Mouse (Mus musculus) lung, postnatal 0 days (tissue): Measurements from ENCODE around the gene Pex10. TPM values are rescaled to one million over a fixed set of nuclear protein-coding genes. Genes with fewer than 3 reads are reported as not detected.

Source experiments
- ATAC-seq: fragments of 200-750 bp; cut with Nextera tagmentation; 2 replicates; pipeline ENCODE4 v1.8.0; 2017; ENCODE audit warnings: moderate library complexity
- DNase-seq: peaks from one replicate; pipeline ENCODE4 v3.0.0-alpha.2; 2016; ENCODE audit warnings: low spot score
- H3K27ac ChIP-seq: fragments of 300-500 bp; sonication (generic); 2 replicates; pipeline ENCODE4 v1.5.1; 2014; ENCODE audit warnings: antibody characterized with exemption, mild to moderate bottlenecking, low read length, mixed read lengths
- H3K27me3 ChIP-seq: fragments of 300-500 bp; sonication (generic); replicated peaks from 2 replicates; pipeline ENCODE4 v1.6.1; 2014; ENCODE audit warnings: low read length, mixed read lengths; ENCODE audit not compliant: insufficient read depth
- H3K36me3 ChIP-seq: fragments of 300-500 bp; sonication (generic); 2 replicates; pipeline ENCODE4 v1.6.1; 2014; ENCODE audit warnings: low read length, mixed read lengths; ENCODE audit not compliant: insufficient read depth
- H3K4me1 ChIP-seq: fragments of 300-500 bp; sonication (generic); 2 replicates; pipeline ENCODE4 v1.6.1; 2014; ENCODE audit warnings: antibody characterized with exemption, low read depth, low read length, mixed read lengths; ENCODE audit not compliant: insufficient read depth
- H3K4me2 ChIP-seq: fragments of 300-500 bp; sonication (generic); replicated peaks from 2 replicates; pipeline ENCODE4 v1.6.1; 2014; ENCODE audit warnings: low read depth, mild to moderate bottlenecking, low read length, moderate library complexity, mixed read lengths
- H3K4me3 ChIP-seq: fragments of 300-500 bp; sonication (generic); 2 replicates; pipeline ENCODE4 v1.5.1; 2014; ENCODE audit warnings: low read depth, low read length
- H3K9ac ChIP-seq: fragments of 300-500 bp; sonication (generic); replicated peaks from 2 replicates; pipeline ENCODE4 v1.6.1; 2014; ENCODE audit warnings: low read depth, mild to moderate bottlenecking
- H3K9me3 ChIP-seq: fragments of 300-500 bp; sonication (generic); 2 replicates; pipeline ENCODE4 v1.6.1; 2016; ENCODE audit warnings: low read length, mixed read lengths
- CTCF ChIP-seq: IDR thresholded peaks from 2 replicates; pipeline ENCODE4 v1.5.1; 2016; ENCODE audit warnings: antibody characterized with exemption, mild to moderate bottlenecking
- EP300 ChIP-seq: IDR thresholded peaks from 2 replicates; pipeline ENCODE4 v1.6.1; 2016; ENCODE audit warnings: antibody characterized with exemption, mild to moderate bottlenecking, control low read depth
- WGBS: fragments of 180-500 bp; shearing (Covaris S2); extraction: QIAGEN DNeasy Blood & Tissue Kit; methylation state at CpG from one replicate; pipeline ENCODE4 v1.1.7; 2014; 5-methylcytosine and 5-hydroxymethylcytosine counted together
- polyA plus RNA-seq: library from polyadenylated mRNA; unstranded; fragments of >200 nt; fragmentation: Nextera tagmentation; extraction: Ambion mirVana; gene quantifications from 2 replicates; pipeline ENCODE4 v1.2.1, GENCODE M21; 2015

Gene Pex10
- polyA plus RNA-seq = 17.5 and 19.4 TPM in 2 replicates

DNA sequence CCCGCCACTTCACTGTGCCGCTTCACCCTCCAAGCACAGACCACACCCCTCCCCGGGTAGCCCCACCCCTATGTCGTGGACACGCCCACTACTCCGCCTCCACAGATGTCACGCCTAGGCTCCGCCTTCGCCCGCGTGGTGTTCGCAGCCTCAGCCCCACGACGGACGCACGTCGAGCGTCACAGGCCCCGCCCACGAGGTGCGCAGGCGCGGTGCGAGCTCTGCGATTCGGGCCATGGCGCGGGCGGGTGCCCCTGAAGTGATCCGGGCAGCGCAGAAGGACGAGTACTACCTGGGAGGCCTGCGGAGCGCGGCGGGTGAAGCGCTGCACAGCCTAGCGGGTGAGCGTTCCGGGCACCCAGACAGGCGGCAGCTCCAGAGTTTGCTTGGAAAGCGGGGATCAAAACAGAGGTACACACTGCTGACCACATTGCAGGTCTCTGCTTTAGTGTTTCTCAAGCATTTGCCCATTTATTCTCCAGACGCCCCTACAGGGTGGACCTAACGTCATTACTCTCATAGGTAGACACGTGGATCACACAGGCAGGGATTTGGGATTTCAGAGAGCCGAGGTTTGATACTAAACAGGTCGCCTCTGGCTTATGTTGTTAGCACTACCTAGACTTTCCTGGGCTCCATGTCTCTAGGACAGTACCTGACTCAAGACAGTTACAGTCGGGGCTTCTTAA, at the start of gene Pex10:
TSS of gene Pex10 (plus strand) at position 183 of the 689 bp plus-strand sequence.
- H3K36me3 ChIP-seq = peaks cover 14% of the 10 kb centered on the region
- TF ChIP-seq EP300 (no peak), CTCF (no peak)
- peak within 1 kb of the TSS; percentile 66 for H3K9ac ChIP-seq
- ATAC-seq = peak; percentile 93
- under 1% methylated on average over 47 of the region's 48 CpGs for WGBS
- peak within 1 kb of the TSS; percentile 87 for H3K4me2 ChIP-seq
- H3K27ac ChIP-seq = peak within 1 kb of the TSS; percentile 87
- H3K27me3 ChIP-seq = no peaks in the 10 kb centered on the region
- peaks cover 6% of the 10 kb centered on the region for H3K4me1 ChIP-seq
- peak within 1 kb of the TSS; percentile 58 for H3K4me3 ChIP-seq
- peak; percentile 97 for DNase-seq
- H3K9me3 ChIP-seq = no peaks in the 10 kb centered on the region

DNA sequence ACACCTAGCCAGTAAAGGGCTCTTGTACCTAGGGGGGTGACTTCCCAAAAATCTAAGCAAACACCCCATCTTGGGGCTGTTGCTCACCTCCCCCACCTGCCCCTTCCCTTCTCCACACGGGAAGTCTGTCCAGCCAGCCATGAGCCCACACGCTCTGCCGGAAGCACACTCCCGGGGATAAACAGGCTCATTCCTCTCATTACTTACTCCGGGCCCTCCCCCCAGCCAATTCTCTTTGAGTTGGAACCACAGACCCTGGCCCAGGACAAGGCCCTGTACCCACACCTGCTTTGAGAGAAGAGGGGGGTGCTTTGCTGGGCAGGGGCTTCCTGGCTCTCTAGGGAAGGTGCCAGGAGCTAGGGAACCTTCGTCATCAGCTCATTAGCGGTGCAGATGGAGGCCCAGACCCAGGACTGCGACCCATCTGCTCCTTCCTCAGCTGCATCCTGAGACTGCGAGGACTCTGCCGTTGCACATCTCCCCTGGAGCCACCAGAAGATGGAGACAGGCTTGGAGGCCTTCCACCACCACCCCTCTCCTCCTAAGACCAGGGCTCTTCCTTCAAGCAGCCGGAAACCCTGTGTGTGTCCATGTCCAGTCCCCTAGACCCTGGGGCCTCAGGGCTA, 49.5 kb upstream of the Pex10 start:
- Histone ChIP-seq H3K27ac (no peak overlapping the region), H3K4me3 (no peak overlapping the region), H3K4me1 (0 out of 2 replicates have a peak, but pooled peaks cover 4% of the 10 kb centered on the region), H3K36me3 (no peaks in the 10 kb centered on the region), H3K9ac (no peak overlapping the region), H3K4me2 (no peak overlapping the region), H3K27me3 (no peaks in the 10 kb centered on the region), H3K9me3 (no peaks in the 10 kb centered on the region)
- DNase-seq = no peak
- no peak for ATAC-seq
- 70% methylated on average over 11 of the region's 11 CpGs for WGBS
- TF ChIP-seq CTCF = no peak
- TF ChIP-seq EP300 = no peak

DNA sequence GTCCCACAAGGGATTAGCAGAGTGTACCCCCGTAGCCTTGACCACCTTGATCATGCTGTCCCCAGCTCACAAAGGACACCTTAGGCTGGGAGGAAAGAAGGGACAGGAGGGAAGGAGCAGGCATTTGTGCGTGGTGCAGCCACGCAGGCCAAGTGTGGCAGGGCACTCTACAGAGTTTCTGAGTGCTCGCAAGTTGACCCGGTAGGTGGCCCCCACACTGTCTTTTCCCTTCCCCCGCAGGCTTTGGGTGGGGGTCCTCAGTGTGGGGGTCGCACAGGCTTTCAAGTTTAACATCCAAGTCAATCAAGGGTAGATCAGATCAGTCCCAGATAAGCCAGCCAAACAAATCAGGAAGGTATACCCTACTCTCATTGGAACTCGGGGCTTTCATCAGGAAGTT, 48.8 kb upstream of the Pex10 start:
- H3K4me3 ChIP-seq = no peak overlapping the region
- 0 out of 2 replicates have a peak, but pooled peaks cover 4% of the 10 kb centered on the region for H3K4me1 ChIP-seq
- H3K9me3 ChIP-seq = no peaks in the 10 kb centered on the region
- H3K27me3 ChIP-seq = no peaks in the 10 kb centered on the region
- no peak for ATAC-seq
- no peak overlapping the region for H3K4me2 ChIP-seq
- WGBS = 68% methylated on average over 8 of the region's 8 CpGs
- TF ChIP-seq EP300 (no peak), CTCF (no peak)
- H3K36me3 ChIP-seq = no peaks in the 10 kb centered on the region
- DNase-seq = no peak
- no peak overlapping the region for H3K27ac ChIP-seq
- no peak overlapping the region for H3K9ac ChIP-seq

DNA sequence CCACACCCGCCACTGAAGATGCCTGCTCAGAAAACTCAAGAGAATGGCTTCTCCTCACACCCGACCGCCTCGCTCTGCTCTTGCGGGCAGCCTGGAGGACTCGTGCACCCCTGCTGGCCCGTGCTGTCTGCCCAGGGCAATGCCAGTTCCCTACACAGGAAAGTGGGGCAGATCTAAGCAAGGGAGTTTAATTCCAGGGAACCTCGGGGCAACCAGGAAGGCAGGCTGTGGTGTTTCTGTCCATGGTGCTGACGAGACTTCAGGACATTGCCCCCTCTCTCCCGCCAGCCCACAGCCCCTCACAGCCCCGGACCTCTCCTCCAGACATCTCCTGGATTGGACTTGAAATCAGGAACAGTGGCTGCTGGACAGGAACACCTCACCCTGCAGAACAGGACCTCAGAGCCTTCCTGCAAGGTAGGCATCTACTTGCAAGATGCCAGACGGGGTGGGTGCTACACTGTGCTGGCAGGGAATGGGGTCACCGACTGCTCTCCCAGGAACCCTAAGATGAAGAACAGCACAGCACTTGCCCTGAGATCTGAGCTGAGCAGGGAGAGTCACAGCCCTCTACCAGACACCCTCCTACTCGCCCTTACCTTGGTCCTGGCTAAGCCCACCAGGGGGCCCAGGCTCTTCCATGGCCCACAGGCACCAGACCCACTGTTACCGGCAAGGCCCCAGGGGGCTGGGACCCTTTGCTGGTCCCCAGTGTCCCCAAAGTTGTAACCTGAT, 48.0 kb upstream of the Pex10 start:
- no peak overlapping the region for H3K27ac ChIP-seq
- no peaks in the 10 kb centered on the region for H3K27me3 ChIP-seq
- H3K4me2 ChIP-seq = peak overlapping the region; percentile 33; the same call in 1 of the 2 replicates
- H3K4me1 ChIP-seq = 0 out of 2 replicates have a peak, but pooled peaks cover 4% of the 10 kb centered on the region
- DNase-seq = peak; percentile 57
- H3K9ac ChIP-seq = no peak overlapping the region
- 5% methylated on average over 15 of the region's 15 CpGs for WGBS
- peak; percentile 11; the same call in 1 of the 2 replicates for TF ChIP-seq CTCF
- no peak for TF ChIP-seq EP300
- no peaks in the 10 kb centered on the region for H3K9me3 ChIP-seq
- ATAC-seq = peak; percentile 31
- no peak overlapping the region for H3K4me3 ChIP-seq
- no peaks in the 10 kb centered on the region for H3K36me3 ChIP-seq

DNA sequence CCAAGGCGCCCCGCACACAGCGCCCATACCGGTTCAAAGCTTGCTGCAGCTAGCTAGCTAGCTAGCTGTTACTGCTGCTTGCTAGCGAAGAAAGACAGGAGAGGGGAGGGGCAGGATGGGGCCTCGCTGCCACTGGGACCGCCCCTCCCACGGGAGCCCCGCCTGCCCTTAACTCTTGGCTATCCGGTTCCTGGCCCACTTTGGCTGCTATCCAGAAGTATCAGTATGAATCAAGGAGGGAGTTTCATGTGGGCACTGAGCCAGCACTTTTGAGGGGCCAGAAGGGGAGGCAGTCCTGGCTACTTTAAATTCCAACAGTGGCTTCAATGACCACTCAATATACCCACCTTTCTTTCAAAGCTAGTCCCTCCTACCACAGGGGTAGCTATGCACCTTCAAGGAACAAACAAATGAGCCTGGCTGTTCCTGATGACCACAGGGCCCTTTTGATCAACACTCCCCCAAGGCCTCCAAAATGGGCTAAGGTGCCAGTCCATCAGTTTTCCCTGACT, 47.4 kb upstream of the Pex10 start:
- H3K36me3 ChIP-seq = no peaks in the 10 kb centered on the region
- H3K9ac ChIP-seq = no peak overlapping the region
- no peak overlapping the region for H3K4me3 ChIP-seq
- WGBS = 0% methylated on average over 10 of the region's 10 CpGs
- no peaks in the 10 kb centered on the region for H3K27me3 ChIP-seq
- TF ChIP-seq CTCF = no peak
- peak; percentile 56 for TF ChIP-seq EP300
- H3K4me2 ChIP-seq = peak overlapping the region; percentile 33; the same call in 1 of the 2 replicates
- DNase-seq (peak; percentile 86), ATAC-seq (peak; percentile 87)
- H3K27ac ChIP-seq = no peak overlapping the region
- H3K4me1 ChIP-seq = 0 out of 2 replicates have a peak, but pooled peaks cover 4% of the 10 kb centered on the region
- no peaks in the 10 kb centered on the region for H3K9me3 ChIP-seq

DNA sequence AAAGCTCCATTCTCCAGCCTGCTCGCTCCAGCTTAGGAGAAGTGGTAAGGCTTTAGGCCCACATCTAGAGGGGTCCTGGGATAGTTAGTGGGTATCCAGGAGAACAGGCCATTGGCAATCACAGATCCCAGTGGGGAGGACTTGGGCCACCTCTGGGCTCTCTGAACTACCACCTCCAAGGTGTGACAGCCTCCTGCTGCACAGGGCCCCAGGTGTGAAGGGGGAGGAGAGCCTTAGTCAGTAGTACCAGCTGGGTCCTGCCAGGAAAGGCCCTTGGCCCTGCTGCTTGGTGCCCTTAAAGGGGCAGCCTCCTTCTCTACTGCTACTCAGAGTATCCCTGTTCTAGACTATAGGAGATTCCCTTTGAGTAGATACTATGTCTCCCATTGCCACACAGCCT, 46.7 kb upstream of the Pex10 start:
- Histone ChIP-seq H3K36me3 (no peaks in the 10 kb centered on the region), H3K27ac (peak overlapping the region; percentile 62), H3K4me2 (no peak overlapping the region), H3K9me3 (no peaks in the 10 kb centered on the region), H3K4me3 (no peak overlapping the region), H3K9ac (no peak overlapping the region), H3K4me1 (0 out of 2 replicates have a peak, but pooled peaks cover 4% of the 10 kb centered on the region), H3K27me3 (no peaks in the 10 kb centered on the region)
- peak; percentile 49 for ATAC-seq
- 29% methylated on average over 1 of the region's 1 CpGs for WGBS
- peak; percentile 35 for DNase-seq
- TF ChIP-seq CTCF (no peak), EP300 (no peak)
